Mouse (Mus musculus) megakaryocyte-erythroid progenitor cell, adult 5-6 weeks (primary cell): ENCODE measurements around the gene Kdm2b. TPM values are rescaled to one million over a fixed set of nuclear protein-coding genes. Genes with fewer than 3 reads are reported as not detected.

ENCODE experiments used
- ATAC-seq: replicated peaks from 2 replicates; pipeline ENCODE4 v1.8.0; 2016; ENCODE audit warnings: mild to moderate bottlenecking, inconsistent platforms; ENCODE audit not compliant: severe bottlenecking, poor library complexity, low FRiP score, low TSS enrichment
- total RNA-seq, 2 experiments: library from RNA; stranded (forward) in 1 of 2; stranded (reverse) in 1 of 2; fragments of 200-1000, 215-1000 nt in 1 of 2; fragments of >200 nt in 1 of 2; fragmentation: Nextera tagmentation in 1 of 2; gene quantifications; 2 replicates each; pipeline ENCODE4 v1.2.3; 2014 to 2017

Kdm2b gene
- total RNA-seq, 2 experiments from 2014 or later: 58.8 to 64.0 TPM

GRCm38 (mm10) chr5:122903165-122903564 is 86.5 kb downstream of the Kdm2b start:
- peak; percentile 51 for ATAC-seq

GRCm38 (mm10) chr5:122902228-122902627 is 87.4 kb downstream of the Kdm2b start:
- ATAC-seq: peak; percentile 28

GRCm38 (mm10) chr5:122901666-122902065 is 88.0 kb downstream of the Kdm2b start:
- ATAC-seq: no peak

- ATAC-seq: no peak
Measured at GRCm38 (mm10) chr5:122901179-122901578, 88.4 kb downstream of the Kdm2b start.

GRCm38 (mm10) chr5:122900558-122901171 is 89.0 kb downstream of the Kdm2b start:
- no peak for ATAC-seq

- peak; percentile 82 for ATAC-seq
Measured at GRCm38 (mm10) chr5:122899777-122900557, 89.7 kb downstream of the Kdm2b start.

- ATAC-seq: no peak
Measured at GRCm38 (mm10) chr5:122898963-122899776, 90.5 kb downstream of the Kdm2b start.

- ATAC-seq: no peak
Measured at GRCm38 (mm10) chr5:122898153-122898552, 91.5 kb downstream of the Kdm2b start.

- ATAC-seq: no peak
Measured at GRCm38 (mm10) chr5:122894821-122895220, 94.8 kb downstream of the Kdm2b start.

GRCm38 (mm10) chr5:122894007-122894637 is 95.5 kb downstream of the Kdm2b start:
- peak; percentile 68; the same call in 1 of the 2 replicates for ATAC-seq

- no peak for ATAC-seq
Measured at GRCm38 (mm10) chr5:122893270-122893669, 96.4 kb downstream of the Kdm2b start.

GRCm38 (mm10) chr5:122890396-122890795 is 99.2 kb downstream of the Kdm2b start:
- no peak for ATAC-seq

GRCm38 (mm10) chr5:122888612-122889214 is 100.9 kb downstream of the Kdm2b start:
- ATAC-seq: no peak

- ATAC-seq: no peak
Measured at GRCm38 (mm10) chr5:122887926-122888611, 101.6 kb downstream of the Kdm2b start.

GRCm38 (mm10) chr5:122887033-122887432 is 102.6 kb downstream of the Kdm2b start:
- no peak for ATAC-seq

GRCm38 (mm10) chr5:122884594-122885348 is 104.9 kb downstream of the Kdm2b start:
- no peak for ATAC-seq

GRCm38 (mm10) chr5:122883652-122884235 is 105.9 kb downstream of the Kdm2b start:
- ATAC-seq: no peak

GRCm38 (mm10) chr5:122883237-122883636 is 106.4 kb downstream of the Kdm2b start:
- ATAC-seq: no peak
